Mouse (Mus musculus) mouse trophoblast stem cell (cell line): Measurements from ENCODE around the gene Plpp1.

Source experiments
- in situ Hi-C, 2 experiments: fragments of 300-500 bp; cut with MseI, MboI; formaldehyde crosslinking; loops; 2 replicates in 1 of 2; 3 replicates in 1 of 2; pipeline ENCODE4 v1.15.1; 2025

Gene Plpp1

GRCm38 (mm10) chr13:112860370-112860769 is 59.8 kb downstream of the Plpp1 start:
- in situ Hi-C loops: loop anchor here in 1 of 2 experiments (25.0 kb wide), 1 partner anchor 173 kb away; no protein-coding TSS in a partner anchor

- in situ Hi-C loops: loop anchor here in 1 of 2 experiments (25.0 kb wide), 1 partner anchor 174 kb away; no protein-coding TSS in a partner anchor
These were observed 60.3 kb downstream of the Plpp1 start for GRCm38 (mm10) chr13:112860911-112861310.

GRCm38 (mm10) chr13:112861825-112862306 is 61.3 kb downstream of the Plpp1 start:
- in situ Hi-C loops: loop anchor here in 1 of 2 experiments (25.0 kb wide), 1 partner anchor 175 kb away; no protein-coding TSS in a partner anchor

GRCm38 (mm10) chr13:112862342-112862741 is 61.8 kb downstream of the Plpp1 start:
- in situ Hi-C loops: loop anchor here in 1 of 2 experiments (25.0 kb wide), 1 partner anchor 175 kb away; no protein-coding TSS in a partner anchor

- in situ Hi-C loops: loop anchor here in 1 of 2 experiments (25.0 kb wide), 1 partner anchor 176 kb away; no protein-coding TSS in a partner anchor
These were observed 62.5 kb downstream of the Plpp1 start for GRCm38 (mm10) chr13:112862978-112863677.

GRCm38 (mm10) chr13:112866782-112867181 is 66.2 kb downstream of the Plpp1 start:
- in situ Hi-C loops: loop anchor here in 1 of 2 experiments (25.0 kb wide), 1 partner anchor 179 kb away; no protein-coding TSS in a partner anchor

- in situ Hi-C loops: loop anchor here in 1 of 2 experiments (25.0 kb wide), 1 partner anchor 180 kb away; no protein-coding TSS in a partner anchor
These were observed 66.8 kb downstream of the Plpp1 start for GRCm38 (mm10) chr13:112867381-112867780.

- in situ Hi-C loops: loop anchor here in 1 of 2 experiments (25.0 kb wide), 1 partner anchor 183 kb away; no protein-coding TSS in a partner anchor
These were observed 69.6 kb downstream of the Plpp1 start for GRCm38 (mm10) chr13:112870039-112870690.

- in situ Hi-C loops: loop anchor here in 1 of 2 experiments (25.0 kb wide), 1 partner anchor 184 kb away; no protein-coding TSS in a partner anchor
These were observed 71.1 kb downstream of the Plpp1 start for GRCm38 (mm10) chr13:112871500-112872266.

GRCm38 (mm10) chr13:112887234-112887633 is 86.6 kb downstream of the Plpp1 start:
- in situ Hi-C loops: no loop called here

- in situ Hi-C loops: no loop called here
These were observed 101.6 kb downstream of the Plpp1 start for GRCm38 (mm10) chr13:112902176-112902575.

GRCm38 (mm10) chr13:112909663-112910062 is 109.1 kb downstream of the Plpp1 start:
- in situ Hi-C loops: no loop called here

- in situ Hi-C loops: no loop called here
These were observed 109.8 kb downstream of the Plpp1 start for GRCm38 (mm10) chr13:112910434-112910833.
